Mouse (Mus musculus): ENCODE data around the gene Ift122.

GRCm38 (mm10) chr6:115905568-115905967 lies 52.3 kb downstream of the Ift122 start:
- TF ChIP-seq POLR2A (IDR thresholded peaks at IDR 0.05; ENCODE audit: low read depth, low read length) (no peak), CTCF (IDR thresholded peaks at IDR 0.05; ENCODE audit: extremely low read depth, insufficient read length, insufficient replicate concordance, low read depth, low read length) (no peak)

All from small intestine, adult 2 months (tissue).